Mouse (Mus musculus) thymus, postnatal 0 days (tissue): ENCODE measurements around the gene Akap13. TPM values are rescaled to one million over a fixed set of nuclear protein-coding genes. Genes with fewer than 3 reads are reported as not detected.

ENCODE experiments used
- DNase-seq: peaks from one replicate; pipeline ENCODE4 v3.0.0-alpha.2; 2015; ENCODE audit warnings: low spot score
- polyA plus RNA-seq: library from polyadenylated mRNA; unstranded; fragments of >200 nt; fragmentation: Nextera tagmentation; extraction: Ambion mirVana; gene quantifications from 2 replicates; pipeline ENCODE4 v1.2.1, GENCODE M21; 2015

Gene Akap13
- 47.3 and 72.9 TPM in 2 replicates for polyA plus RNA-seq

- peak; percentile 98 for DNase-seq
Measured at GRCm38 (mm10) chr7:75455223-75456151, at the start of gene Akap13. Gene Akap13 (plus strand): TSS chr7:75455534.

GRCm38 (mm10) chr7:75410641-75411040, 44.7 kb upstream of the Akap13 start:
- DNase-seq: no peak

- no peak for DNase-seq
Measured at GRCm38 (mm10) chr7:75411226-75411625, 44.1 kb upstream of the Akap13 start.

- DNase-seq: no peak
Measured at GRCm38 (mm10) chr7:75412011-75412510, 43.3 kb upstream of the Akap13 start.

- DNase-seq: no peak
Measured at GRCm38 (mm10) chr7:75412568-75412967, 42.8 kb upstream of the Akap13 start.

GRCm38 (mm10) chr7:75413903-75414302, 41.4 kb upstream of the Akap13 start:
- no peak for DNase-seq

GRCm38 (mm10) chr7:75414316-75414715, 41.0 kb upstream of the Akap13 start:
- DNase-seq: no peak

- no peak for DNase-seq
Measured at GRCm38 (mm10) chr7:75415166-75415881, 40.0 kb upstream of the Akap13 start.

- DNase-seq: no peak
Measured at GRCm38 (mm10) chr7:75415882-75416585, 39.3 kb upstream of the Akap13 start.

- DNase-seq: no peak
Measured at GRCm38 (mm10) chr7:75420927-75421326, 34.4 kb upstream of the Akap13 start.

- no peak for DNase-seq
Measured at GRCm38 (mm10) chr7:75424121-75424520, 31.2 kb upstream of the Akap13 start.

- no peak for DNase-seq
Measured at GRCm38 (mm10) chr7:75427322-75427721, 28.0 kb upstream of the Akap13 start.

GRCm38 (mm10) chr7:75428913-75429312, 26.4 kb upstream of the Akap13 start:
- no peak for DNase-seq

GRCm38 (mm10) chr7:75430550-75430949, 24.8 kb upstream of the Akap13 start:
- DNase-seq: no peak

GRCm38 (mm10) chr7:75431043-75431442, 24.3 kb upstream of the Akap13 start:
- no peak for DNase-seq

GRCm38 (mm10) chr7:75432046-75432445, 23.3 kb upstream of the Akap13 start:
- no peak for DNase-seq

- no peak for DNase-seq
Measured at GRCm38 (mm10) chr7:75436413-75437174, 18.7 kb upstream of the Akap13 start.

- DNase-seq: no peak
Measured at GRCm38 (mm10) chr7:75439570-75439969, 15.8 kb upstream of the Akap13 start.

GRCm38 (mm10) chr7:75440241-75440640, 15.1 kb upstream of the Akap13 start:
- DNase-seq: no peak

GRCm38 (mm10) chr7:75441947-75442346, 13.4 kb upstream of the Akap13 start:
- DNase-seq: no peak
